Mouse (Mus musculus) hindbrain, embryonic 16.5 days (tissue): Measurements from ENCODE around the gene Pgm5. TPM values are rescaled to one million over a fixed set of nuclear protein-coding genes. Genes with fewer than 3 reads are reported as not detected.

ENCODE experiments used
- ATAC-seq: fragments of 200-750 bp; cut with Nextera tagmentation; 2 replicates; pipeline ENCODE4 v1.8.0; 2017; ENCODE audit warnings: moderate TSS enrichment, moderate library complexity
- H3K27ac ChIP-seq: fragments of 300-500 bp; sonication (generic); 2 replicates; pipeline ENCODE4 v1.5.1; 2014; ENCODE audit warnings: low read depth, mild to moderate bottlenecking, control low read depth, low read length, moderate library complexity
- H3K27me3 ChIP-seq: fragments of 300-500 bp; sonication (generic); replicated peaks from 2 replicates; pipeline ENCODE4 v1.6.1; 2014; ENCODE audit warnings: low read length; ENCODE audit not compliant: control insufficient read depth, insufficient read depth
- H3K36me3 ChIP-seq: fragments of 300-500 bp; sonication (generic); 2 replicates; pipeline ENCODE4 v1.6.1; 2014; ENCODE audit warnings: mild to moderate bottlenecking, low read length, moderate library complexity, mixed read lengths; ENCODE audit not compliant: control insufficient read depth, insufficient read depth
- H3K4me1 ChIP-seq: fragments of 300-500 bp; sonication (generic); 2 replicates; pipeline ENCODE4 v1.6.1; 2014; ENCODE audit warnings: low read depth, low read length; ENCODE audit not compliant: control insufficient read depth, insufficient read depth
- H3K4me2 ChIP-seq: fragments of 300-500 bp; sonication (generic); 2 replicates; pipeline ENCODE4 v1.6.1; 2014; ENCODE audit warnings: mild to moderate bottlenecking, low read length, control low read depth, moderate library complexity
- H3K4me3 ChIP-seq: fragments of 300-500 bp; sonication (generic); 2 replicates; pipeline ENCODE4 v1.5.1; 2014; ENCODE audit warnings: mild to moderate bottlenecking, low read length, control low read depth, moderate library complexity
- H3K9ac ChIP-seq: fragments of 300-500 bp; sonication (generic); 2 replicates; pipeline ENCODE4 v1.6.1; 2014; ENCODE audit warnings: low read depth, mild to moderate bottlenecking, control low read depth, low read length, moderate library complexity
- H3K9me3 ChIP-seq: fragments of 300-500 bp; sonication (generic); 2 replicates; pipeline ENCODE4 v1.6.1; 2014; ENCODE audit warnings: mild to moderate bottlenecking, low read length, moderate library complexity; ENCODE audit not compliant: control insufficient read depth
- WGBS: fragments of 180-500 bp; shearing (Covaris S2); extraction: QIAGEN DNeasy Blood & Tissue Kit; methylation state at CpG from one replicate; pipeline ENCODE4 v1.1.7; 2014; 5-methylcytosine and 5-hydroxymethylcytosine counted together
- polyA plus RNA-seq: library from polyadenylated mRNA; unstranded; fragments of >200 nt; fragmentation: Nextera tagmentation; extraction: Ambion mirVana; gene quantifications from 2 replicates; pipeline ENCODE4 v1.2.1, GENCODE M21; 2015

Gene Pgm5
- polyA plus RNA-seq, 1 experiment from 2014 or later: 1.7 TPM

DNA sequence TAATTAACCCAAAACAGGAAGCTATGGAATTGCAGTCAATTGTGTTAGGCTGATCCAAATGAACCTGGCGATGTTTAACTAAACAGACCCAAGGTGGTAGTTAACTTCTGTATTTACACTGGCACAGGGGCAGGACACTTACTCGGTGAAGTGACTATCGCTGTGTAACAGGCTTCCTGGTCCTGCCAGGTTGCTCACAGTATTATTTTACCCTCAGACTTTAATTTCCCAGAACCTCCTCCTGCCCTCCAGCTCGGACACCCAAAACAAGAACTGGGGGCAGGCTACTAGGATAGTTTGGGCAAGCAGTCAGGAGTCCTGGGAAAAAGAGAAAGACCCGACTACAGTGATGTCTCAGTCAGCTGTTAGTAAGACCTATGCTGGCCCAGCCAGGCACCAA is 68.8 kb downstream of the Pgm5 start:
- Histone ChIP-seq H3K9me3 (no peaks in the 10 kb centered on the region), H3K27me3 (no peaks in the 10 kb centered on the region), H3K36me3 (no peaks in the 10 kb centered on the region), H3K27ac (no peak overlapping the region), H3K9ac (no peak overlapping the region), H3K4me1 (no peaks in the 10 kb centered on the region), H3K4me2 (no peak overlapping the region), H3K4me3 (no peak overlapping the region)
- whole genome bisulfite sequencing: 87% methylated on average over 5 of the region's 5 CpGs
- no peak for ATAC-seq

DNA sequence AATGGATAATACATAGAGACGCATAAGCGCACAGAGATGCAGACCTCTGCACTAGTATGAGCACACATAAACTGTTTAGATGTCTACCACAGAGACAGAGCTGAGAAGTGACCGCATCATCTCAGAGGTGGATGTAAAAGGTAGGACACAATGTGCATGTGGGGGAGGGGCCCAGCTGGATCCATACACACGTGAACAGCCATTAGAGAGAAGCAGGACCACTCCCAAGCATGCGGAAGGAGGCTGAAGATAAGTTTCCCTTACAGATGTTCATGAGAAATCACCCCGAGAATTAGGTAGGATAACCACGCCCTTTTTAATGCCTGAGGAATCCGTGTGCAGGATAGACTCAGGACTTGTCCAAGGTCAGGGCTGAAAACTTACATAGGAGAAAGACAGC is 75.8 kb downstream of the Pgm5 start:
- WGBS: 90% methylated on average over 8 of the region's 8 CpGs
- no peak overlapping the region for H3K27ac ChIP-seq
- H3K4me3 ChIP-seq: no peak overlapping the region
- H3K9ac ChIP-seq: no peak overlapping the region
- no peak overlapping the region for H3K4me2 ChIP-seq
- H3K9me3 ChIP-seq: no peaks in the 10 kb centered on the region
- ATAC-seq: no peak
- no peaks in the 10 kb centered on the region for H3K36me3 ChIP-seq
- H3K4me1 ChIP-seq: peaks cover 6% of the 10 kb centered on the region
- no peaks in the 10 kb centered on the region for H3K27me3 ChIP-seq

DNA sequence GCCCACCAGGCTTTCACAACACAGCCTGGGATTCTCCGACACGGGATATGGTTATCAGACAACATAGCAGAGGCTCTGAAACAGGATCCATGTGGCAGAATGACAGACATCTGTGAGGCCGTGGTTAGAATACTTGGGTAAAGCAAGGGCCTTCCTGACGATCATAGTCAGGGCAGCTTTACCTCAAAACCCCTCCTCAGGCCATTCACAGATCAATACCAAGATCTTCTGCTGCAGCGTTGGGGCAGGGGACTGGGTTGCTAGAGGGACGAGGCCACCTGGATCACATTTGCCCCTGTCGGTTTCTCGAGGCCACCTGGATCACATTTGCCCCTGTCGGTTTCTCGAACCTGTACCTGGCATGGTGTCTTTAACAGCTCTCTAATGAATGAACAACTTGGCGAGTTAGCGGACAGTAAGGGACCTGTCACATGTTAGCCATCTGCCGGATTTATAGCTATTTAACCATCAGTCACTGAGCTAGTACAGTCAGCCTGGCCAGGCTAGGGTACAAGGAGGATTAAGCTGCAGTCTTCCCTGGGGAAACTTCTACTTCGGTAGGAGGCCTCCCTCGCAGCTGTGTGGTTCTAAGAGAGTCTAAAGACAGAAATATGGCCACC is 76.5 kb downstream of the Pgm5 start:
- peak; percentile 44; the same call in 1 of the 2 replicates for ATAC-seq
- Histone ChIP-seq H3K27ac (no peak overlapping the region), H3K4me1 (peaks cover 11% of the 10 kb centered on the region), H3K4me2 (no peak overlapping the region), H3K36me3 (no peaks in the 10 kb centered on the region), H3K9ac (no peak overlapping the region), H3K9me3 (no peaks in the 10 kb centered on the region), H3K27me3 (no peaks in the 10 kb centered on the region), H3K4me3 (no peak overlapping the region)
- WGBS: 67% methylated on average over 15 of the region's 15 CpGs

DNA sequence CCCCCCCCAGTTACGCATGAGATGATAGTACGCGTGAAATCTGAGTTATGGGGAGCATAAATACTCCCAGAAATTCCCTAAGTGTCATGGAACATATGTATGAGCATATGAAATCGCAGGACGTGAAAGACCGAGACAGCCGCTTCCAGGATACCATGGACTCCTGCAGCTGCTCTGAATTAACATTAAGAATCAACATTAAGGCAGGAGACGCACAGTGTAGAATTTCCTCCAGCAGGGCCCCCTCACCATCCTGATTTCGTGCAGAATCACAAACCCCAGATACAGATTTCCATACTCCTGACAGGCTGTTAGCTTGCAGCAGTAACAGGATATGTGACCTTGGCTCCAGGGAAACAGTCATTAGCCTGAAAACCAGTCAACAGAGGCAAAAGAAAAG is 77.9 kb downstream of the Pgm5 start:
- H3K27me3 ChIP-seq: no peaks in the 10 kb centered on the region
- H3K4me2 ChIP-seq: no peak overlapping the region
- no peaks in the 10 kb centered on the region for H3K9me3 ChIP-seq
- H3K4me1 ChIP-seq: peaks cover 14% of the 10 kb centered on the region
- H3K9ac ChIP-seq: no peak overlapping the region
- H3K36me3 ChIP-seq: no peaks in the 10 kb centered on the region
- ATAC-seq: no peak
- H3K27ac ChIP-seq: no peak overlapping the region; the same call in 1 of the 2 replicates
- WGBS: 56% methylated on average over 9 of the region's 9 CpGs
- H3K4me3 ChIP-seq: no peak overlapping the region

DNA sequence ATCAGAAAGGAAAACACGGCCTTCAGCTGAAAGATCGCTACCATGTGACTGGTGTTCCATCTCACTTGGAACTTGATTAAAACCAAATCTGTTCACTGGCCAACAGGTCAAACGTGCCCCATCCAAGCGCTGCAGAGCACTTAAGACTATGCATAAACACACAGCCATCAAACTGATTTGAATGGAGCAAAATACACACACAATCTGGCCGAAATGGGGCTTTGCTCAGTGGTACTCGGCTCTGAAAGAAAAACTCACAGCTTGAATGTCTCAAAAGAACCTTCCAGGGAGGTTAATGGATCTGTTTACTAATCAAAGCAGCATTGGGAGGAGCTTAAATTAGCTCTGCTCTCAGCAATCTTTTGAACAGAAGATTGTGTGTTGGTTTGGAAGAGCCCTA is 81.7 kb downstream of the Pgm5 start:
- H3K9ac ChIP-seq: no peak overlapping the region
- H3K4me3 ChIP-seq: no peak overlapping the region
- peaks cover 14% of the 10 kb centered on the region for H3K4me1 ChIP-seq
- H3K27ac ChIP-seq: no peak overlapping the region
- 32% methylated on average over 6 of the region's 6 CpGs for WGBS
- H3K4me2 ChIP-seq: no peak overlapping the region
- H3K9me3 ChIP-seq: no peaks in the 10 kb centered on the region
- ATAC-seq: peak; percentile 70; the same call in 1 of the 2 replicates
- no peaks in the 10 kb centered on the region for H3K36me3 ChIP-seq
- no peaks in the 10 kb centered on the region for H3K27me3 ChIP-seq

DNA sequence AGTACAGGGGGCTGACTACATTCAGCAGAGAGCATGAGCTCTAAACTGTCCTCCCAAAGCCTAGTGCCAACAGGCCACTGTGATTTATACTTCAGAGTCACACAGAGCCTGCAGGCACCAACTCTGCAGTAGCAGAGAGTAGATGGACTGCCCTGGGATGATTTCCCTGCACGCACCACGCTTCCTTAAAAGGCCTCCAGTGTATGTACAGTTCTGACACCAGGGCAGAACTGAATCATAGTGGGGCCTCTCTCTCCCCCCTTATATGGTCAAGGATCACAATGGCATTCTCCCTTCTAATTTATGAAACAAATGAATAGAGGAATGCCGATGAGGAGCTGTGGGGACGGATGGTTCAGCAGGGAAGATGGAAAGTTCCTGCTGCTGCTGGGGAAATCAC is 91.3 kb downstream of the Pgm5 start:
- Histone ChIP-seq H3K9ac (no peak overlapping the region), H3K9me3 (no peaks in the 10 kb centered on the region), H3K4me3 (no peak overlapping the region), H3K4me1 (no peaks in the 10 kb centered on the region), H3K27me3 (no peaks in the 10 kb centered on the region), H3K27ac (no peak overlapping the region), H3K36me3 (no peaks in the 10 kb centered on the region), H3K4me2 (no peak overlapping the region)
- ATAC-seq: no peak
- 60% methylated on average over 4 of the region's 4 CpGs for WGBS

DNA sequence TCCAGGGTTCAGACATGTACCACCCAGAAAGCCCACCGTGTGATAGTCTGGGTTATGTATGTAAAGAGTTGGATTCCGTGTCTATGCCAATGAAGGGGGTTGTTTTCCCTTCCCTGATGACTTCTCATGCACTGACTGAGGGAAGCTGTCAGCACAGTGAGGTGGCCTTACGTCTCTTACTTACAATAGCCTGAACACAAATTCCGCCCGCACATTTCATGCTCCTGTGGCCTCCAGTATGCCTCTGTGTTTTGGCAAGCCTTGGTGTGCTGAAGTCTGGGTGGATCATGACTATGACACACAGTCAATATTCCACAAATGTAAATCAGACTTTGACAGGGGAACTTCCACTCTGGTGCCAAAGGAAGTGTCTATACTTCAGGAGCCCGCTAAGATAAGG is 94.3 kb downstream of the Pgm5 start:
- H3K4me1 ChIP-seq: no peaks in the 10 kb centered on the region
- 82% methylated on average over 6 of the region's 6 CpGs for WGBS
- no peaks in the 10 kb centered on the region for H3K27me3 ChIP-seq
- ATAC-seq: no peak
- H3K36me3 ChIP-seq: no peaks in the 10 kb centered on the region
- no peak overlapping the region for H3K4me2 ChIP-seq
- no peak overlapping the region for H3K9ac ChIP-seq
- H3K27ac ChIP-seq: no peak overlapping the region
- H3K9me3 ChIP-seq: no peaks in the 10 kb centered on the region
- H3K4me3 ChIP-seq: no peak overlapping the region

DNA sequence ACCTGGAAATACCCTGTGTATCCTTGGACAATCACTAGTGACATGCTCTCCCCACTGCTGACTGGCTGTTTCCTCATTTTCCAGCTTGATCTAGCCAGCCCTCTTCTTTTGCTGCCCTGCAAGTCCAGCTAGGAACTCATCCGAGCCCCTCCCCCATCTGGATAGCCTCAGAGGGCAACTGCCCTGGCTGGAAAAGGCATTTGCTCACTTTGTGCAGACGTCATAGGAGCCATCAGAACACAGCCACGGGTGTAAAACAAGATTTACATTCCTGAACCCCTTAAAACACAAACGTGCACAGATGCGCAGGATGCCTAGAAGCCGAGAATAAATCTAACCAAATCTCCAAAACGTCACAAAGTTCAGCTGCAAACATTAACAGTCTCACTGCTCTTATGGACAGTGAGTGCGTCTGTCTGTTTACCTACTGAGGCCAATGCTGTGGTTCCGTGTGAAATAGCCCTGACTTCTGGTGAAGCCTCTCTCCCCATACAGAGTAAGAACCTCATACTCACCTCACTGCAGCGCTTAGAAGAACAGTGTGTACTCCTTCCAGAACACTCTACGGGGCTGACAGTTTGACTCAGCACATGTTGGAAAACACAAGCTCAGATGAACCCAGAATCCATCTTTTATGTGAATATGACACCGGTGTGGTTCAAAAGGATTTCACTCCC is 99.0 kb downstream of the Pgm5 start:
- Histone ChIP-seq H3K9ac (no peak overlapping the region), H3K4me1 (no peaks in the 10 kb centered on the region), H3K27me3 (no peaks in the 10 kb centered on the region), H3K4me2 (no peak overlapping the region), H3K4me3 (no peak overlapping the region), H3K27ac (no peak overlapping the region), H3K36me3 (no peaks in the 10 kb centered on the region), H3K9me3 (no peaks in the 10 kb centered on the region)
- no peak for ATAC-seq
- WGBS: 71% methylated on average over 12 of the region's 12 CpGs

DNA sequence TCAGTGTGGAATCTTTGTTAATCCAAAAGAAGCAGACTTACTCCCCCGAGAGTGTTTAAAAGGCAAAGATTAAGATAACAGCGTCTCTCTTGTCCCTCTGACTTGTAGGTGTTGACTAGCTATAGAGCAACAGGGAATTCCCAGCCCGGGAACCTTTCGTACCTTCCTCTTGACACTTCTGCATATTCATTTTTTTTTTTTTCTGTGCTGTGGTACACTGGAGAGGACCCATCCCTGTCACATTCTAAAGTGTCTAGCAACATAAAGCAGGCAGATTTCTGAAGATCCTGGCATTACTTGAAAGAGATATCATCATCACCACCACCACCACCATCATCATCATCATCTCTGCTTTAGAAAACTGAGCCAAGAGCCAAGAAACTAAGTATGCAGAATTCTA is 105.0 kb downstream of the Pgm5 start:
- H3K9me3 ChIP-seq: no peaks in the 10 kb centered on the region
- no peak overlapping the region for H3K4me2 ChIP-seq
- no peaks in the 10 kb centered on the region for H3K27me3 ChIP-seq
- ATAC-seq: no peak
- H3K36me3 ChIP-seq: no peaks in the 10 kb centered on the region
- no peak overlapping the region for H3K4me3 ChIP-seq
- 84% methylated on average over 4 of the region's 4 CpGs for WGBS
- H3K4me1 ChIP-seq: no peaks in the 10 kb centered on the region
- H3K27ac ChIP-seq: no peak overlapping the region
- no peak overlapping the region for H3K9ac ChIP-seq
